Mouse (Mus musculus): ENCODE results near the gene Nudt4. TPM values are rescaled to one million over a fixed set of nuclear protein-coding genes. Genes with fewer than 3 reads are reported as not detected.

Nudt4 gene
- total RNA-seq, 2 experiments from 2014 or later, result 308 to 356 TPM

DNA sequence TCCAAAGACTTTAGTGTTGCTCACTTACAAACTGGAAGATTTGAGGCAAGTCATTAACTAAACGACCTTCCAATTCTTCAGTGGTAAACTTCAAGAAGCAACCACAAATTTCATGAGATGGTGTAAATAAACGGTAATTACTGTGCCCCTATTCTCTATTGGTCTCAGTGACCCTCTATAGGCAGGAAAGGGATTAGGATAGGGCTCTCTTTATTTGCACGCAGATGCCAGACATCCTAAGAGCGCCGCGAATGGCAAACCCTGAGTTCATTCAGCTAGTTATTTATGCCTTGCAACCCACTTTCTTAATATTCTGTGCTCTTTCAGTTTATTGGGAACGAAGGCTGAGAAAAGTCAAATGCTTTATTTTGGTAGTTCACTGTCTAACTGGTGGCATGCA, 62.9 kb downstream of the Nudt4 start:
- no peak for DNase-seq

Small RNAs within 50 kb of the gene (microRNA-seq; reads per million reads assigned to microRNA genes)
- 45.9 to 65.1 reads per million in 2 experiments for gene Mir3058

Other genes with a start within 250 kb of the Nudt4 start
- gene Cradd, start 240.0 kb downstream of the Nudt4 start, total RNA-seq (2021), result 1 to 10 TPM; 6.4 to 8.4 TPM
- gene Socs2, start 147.0 kb downstream of the Nudt4 start, total RNA-seq (2021), result 10 to 100 TPM; 34.3 to 39.3 TPM
- gene Mrpl42, start 62.2 kb downstream of the Nudt4 start, total RNA-seq (2021), result 100 to 1,000 TPM; 389 to 421 TPM
- gene Ube2n, start 49.0 kb downstream of the Nudt4 start, total RNA-seq (2021), result 10 to 100 TPM; 86.6 to 91.4 TPM
- not detected for gene Anapc15-ps, start 109.3 kb upstream of the Nudt4 start, total RNA-seq (2021)

Data from heart, adult 18-20 months (tissue).